Mouse (Mus musculus): Measurements from ENCODE around the gene Mcat.

GRCm38 (mm10) chr15:83594513-83595363, 31.2 kb upstream of the Mcat start, which contains the start of gene Ttll12:
- no peak; the same call in 1 of the 2 replicates for TF ChIP-seq CTCF (IDR thresholded peaks at IDR 0.05; ENCODE audit: insufficient read depth, low read depth, low read length)
- TF ChIP-seq POLR2A (IDR thresholded peaks at IDR 0.05; ENCODE audit: insufficient read depth, low read depth, low read length), result peak; percentile 74

All from olfactory bulb, adult 2 months (tissue).